Mouse (Mus musculus) thymus, adult 2 months (tissue): ENCODE results near the gene Fzd7.

Experiments used
- CTCF ChIP-seq: fragments of 200-500 bp; IDR thresholded peaks from 2 replicates; pipeline ENCODE4 v1.5.1; 2012; ENCODE audit warnings: mild to moderate bottlenecking, control low read depth, low read length, moderate library complexity, borderline replicate concordance; ENCODE audit not compliant: control insufficient read depth, poor library complexity, insufficient read depth; ENCODE audit errors: extremely low read depth
- POLR2A ChIP-seq: fragments of 200-500 bp; IDR thresholded peaks from 2 replicates; pipeline ENCODE4 v1.6.1; 2012; ENCODE audit warnings: mild to moderate bottlenecking, low read length, control low read depth, moderate library complexity; ENCODE audit not compliant: control insufficient read depth, poor library complexity, insufficient read depth; ENCODE audit errors: extremely low read depth

DNA sequence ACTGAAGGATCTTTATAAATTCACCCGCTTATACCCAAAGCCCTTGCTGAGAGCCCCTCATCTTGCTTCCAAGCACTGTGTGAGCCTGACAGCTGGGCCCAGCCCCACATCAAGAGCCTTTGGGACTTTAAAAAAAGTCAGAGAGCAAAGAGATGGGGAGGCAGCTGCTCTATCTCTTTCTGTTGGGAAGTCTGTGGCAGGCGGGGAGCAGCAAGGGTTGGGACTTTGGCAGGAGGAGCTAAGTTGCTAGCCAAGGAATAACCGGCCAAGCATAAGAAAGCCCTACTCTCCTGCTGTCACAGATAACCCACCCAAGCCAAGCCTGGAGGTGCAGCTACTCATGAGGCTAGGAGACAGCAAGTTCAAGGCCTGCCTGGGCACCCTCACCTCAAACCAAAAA is 48.2 kb upstream of the Fzd7 start:
- TF ChIP-seq POLR2A (no peak), CTCF (no peak)
